In genomic region chr1:139079523-139079922, GRCm38 (mm10) we compare ENCODE assay signal across 10 mouse cellular contexts.
A peak's percentile ranks its signal among the peaks of the same experiment; 100 is the strongest.
DNase-seq lines count a peak whose midpoint lies in the region; ATAC-seq lines count a peak whose summit lies in the region.
"Had no signal": no experiment of that assay in that cellular context is flagged by ENCODE, and none has a peak within 500 bp of the region (broad histone marks: within the 10 kb centered on the region; RNA-seq: fewer than 3 reads in every experiment).

No protein-coding gene starts in this region.

- H3K4me2 ChIP-seq in forebrain, embryonic 11.5 days (ENCODE audit: low read depth, low read length, severe bottlenecking) = no peak overlapping the region
- no peak overlapping the region for H3K4me2 ChIP-seq in forebrain, embryonic 12.5 days
- no peak overlapping the region for H3K4me2 ChIP-seq in neural tube, embryonic 15.5 days
- H3K4me2 ChIP-seq: liver, embryonic 11.5 days had no signal

- H3K36me3 ChIP-seq in forebrain, embryonic 11.5 days (ENCODE audit: control insufficient read depth, insufficient read depth, low read length) = no peaks in the 10 kb centered on the region
- no peaks in the 10 kb centered on the region for H3K36me3 ChIP-seq in forebrain, embryonic 10.5 days (replicated peaks)
- H3K36me3 ChIP-seq in forebrain, embryonic 12.5 days (replicated peaks) = no peaks in the 10 kb centered on the region
- H3K36me3 ChIP-seq in neural tube, embryonic 15.5 days = no peaks in the 10 kb centered on the region

- peak; percentile 55 for ATAC-seq in forebrain, embryonic 11.5 days (replicated peaks; ENCODE audit: low FRiP score)
- peak; percentile 62 for ATAC-seq in forebrain, embryonic 12.5 days (ENCODE audit: low FRiP score)
- ATAC-seq in neural tube, embryonic 15.5 days (ENCODE audit: low FRiP score) = 0 out of 2 replicates have a peak, but pooled peaks have one; percentile 50

- no peaks in the 10 kb centered on the region for H3K27me3 ChIP-seq in forebrain, embryonic 11.5 days (ENCODE audit: control insufficient read depth, insufficient read depth, low read length)
- no peaks in the 10 kb centered on the region for H3K27me3 ChIP-seq in forebrain, embryonic 10.5 days (ENCODE audit: poor library complexity, severe bottlenecking)
- no peaks in the 10 kb centered on the region for H3K27me3 ChIP-seq in forebrain, embryonic 12.5 days
- no peaks in the 10 kb centered on the region for H3K27me3 ChIP-seq in neural tube, embryonic 15.5 days (replicated peaks)

- WGBS in forebrain, embryonic 11.5 days = 66% methylated on average over 6 of the region's 6 CpGs
- 77% methylated on average over 6 of the region's 6 CpGs for WGBS in forebrain, embryonic 10.5 days
- WGBS in forebrain, embryonic 12.5 days = 54% methylated on average over 6 of the region's 6 CpGs
- 52% methylated on average over 6 of the region's 6 CpGs for WGBS in neural tube, embryonic 15.5 days

- no peaks in the 10 kb centered on the region; the same call in 1 of the 2 replicates for H3K4me1 ChIP-seq in forebrain, embryonic 11.5 days (replicated peaks; ENCODE audit: control insufficient read depth, insufficient read depth, low read length)
- H3K4me1 ChIP-seq in forebrain, embryonic 10.5 days = peaks cover 12% of the 10 kb centered on the region; the same call in 1 of the 2 replicates
- peaks cover 12% of the 10 kb centered on the region for H3K4me1 ChIP-seq in forebrain, embryonic 12.5 days
- peaks cover 11% of the 10 kb centered on the region for H3K4me1 ChIP-seq in neural tube, embryonic 15.5 days

- H3K9ac ChIP-seq in forebrain, embryonic 11.5 days (ENCODE audit: low read length) = no peak overlapping the region
- no peak overlapping the region for H3K9ac ChIP-seq in forebrain, embryonic 12.5 days
- no peak overlapping the region for H3K9ac ChIP-seq in neural tube, embryonic 15.5 days (replicated peaks)

- no peak for DNase-seq in forebrain, embryonic 11.5 days (ENCODE audit: low spot score)
- no peak for DNase-seq in forebrain, embryonic 10.5 days (ENCODE audit: extremely low spot score, low spot score)
- DNase-seq in left cerebral cortex, adult 9 months (ENCODE audit: low spot score in 2 of 2) = peak; percentile 11 to 22
- DNase-seq in left cerebral cortex, adult 8-10 months (ENCODE audit: low spot score in 2 of 2) = no peak
- DNase-seq in embryo, embryonic 11 days = no peak
- DNase-seq in yolk sac, embryonic 10.5 days (ENCODE audit: low spot score) = no peak
- DNase-seq: thymus, postnatal 36 days had no signal

- H3K9me3 ChIP-seq in forebrain, embryonic 11.5 days (ENCODE audit: control insufficient read depth, low read length) = no peaks in the 10 kb centered on the region
- no peaks in the 10 kb centered on the region for H3K9me3 ChIP-seq in forebrain, embryonic 10.5 days
- H3K9me3 ChIP-seq in forebrain, embryonic 12.5 days = no peaks in the 10 kb centered on the region
- no peaks in the 10 kb centered on the region for H3K9me3 ChIP-seq in neural tube, embryonic 15.5 days (replicated peaks)

- no peak overlapping the region for H3K4me3 ChIP-seq in forebrain, embryonic 11.5 days (ENCODE audit: low read depth, low read length)
- no peak overlapping the region for H3K4me3 ChIP-seq in forebrain, embryonic 10.5 days
- no peak overlapping the region for H3K4me3 ChIP-seq in forebrain, embryonic 12.5 days (replicated peaks)
- H3K4me3 ChIP-seq in neural tube, embryonic 15.5 days (replicated peaks) = no peak overlapping the region

- no peak overlapping the region for H3K27ac ChIP-seq in forebrain, embryonic 11.5 days (ENCODE audit: low read depth, low read length)
- H3K27ac ChIP-seq in forebrain, embryonic 10.5 days = no peak overlapping the region
- H3K27ac ChIP-seq in forebrain, embryonic 12.5 days = 0 out of 2 replicates have a peak overlapping the region, but pooled peaks have one; percentile 2
- H3K27ac ChIP-seq in neural tube, embryonic 15.5 days (replicated peaks) = no peak overlapping the region

Comparison
In these comparisons a context has a peak if more than half of its experiments do, and no peak if none do; other contexts are left out.
1. DNase-seq: peak in left cerebral cortex, adult 9 months (2 of 2); none in forebrain, embryonic 11.5 days (single experiment), forebrain, embryonic 10.5 days (single experiment), left cerebral cortex, adult 8-10 months (0 of 2), embryo, embryonic 11 days (single experiment) and yolk sac, embryonic 10.5 days (single experiment).
2. Peak in every context shown above with its lines, with median percentiles within 50 percentile points of each other: ATAC-seq.